In the genomic region with DNA sequence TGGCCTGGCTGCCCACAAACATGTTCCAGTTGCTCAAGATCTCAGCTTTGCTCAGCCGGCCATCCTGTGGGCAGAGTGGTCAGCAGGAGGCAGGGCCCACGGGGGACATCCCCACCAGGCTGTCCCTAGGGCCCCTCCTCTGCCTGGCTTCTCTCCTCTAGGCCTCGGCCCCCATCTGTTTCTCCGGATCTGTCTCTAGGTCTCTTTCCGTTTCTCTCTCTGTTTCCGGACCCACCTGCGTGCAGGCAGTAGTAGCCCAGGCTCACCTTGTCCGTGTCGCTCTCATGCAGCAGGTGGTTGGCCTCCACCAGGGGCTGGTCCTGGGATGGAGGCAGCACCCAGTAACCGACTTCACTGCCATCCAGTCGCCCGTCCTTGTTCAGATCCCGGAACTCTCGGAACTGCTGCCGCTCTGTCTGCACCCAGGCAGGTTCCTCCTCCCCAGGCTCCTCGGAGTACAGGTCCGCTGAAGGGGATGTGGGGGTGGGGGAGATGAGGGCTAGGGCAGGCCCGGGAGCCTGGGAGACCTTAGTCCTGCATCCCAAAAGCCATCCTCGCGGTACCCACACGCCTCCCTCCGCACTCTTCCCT, we compare ENCODE assay signal across 8 mouse cellular contexts. TPM values are rescaled to one million over a fixed set of nuclear protein-coding genes. Genes with fewer than 3 reads are reported as not detected.
DNase-seq lines count a peak whose midpoint lies in the region; ATAC-seq lines count a peak whose summit lies in the region.

No protein-coding gene starts in this region.

- H3K4me2 ChIP-seq in heart, embryonic 16.5 days (ENCODE audit: low read depth, low read length): peak overlapping the region; percentile 2; the same call in 1 of the 2 replicates
- no peak overlapping the region for H3K4me2 ChIP-seq in neural tube, embryonic 14.5 days (ENCODE audit: low read depth, low read length)
- no peak overlapping the region for H3K4me2 ChIP-seq in limb, embryonic 12.5 days

- H3K4me1 ChIP-seq in heart, embryonic 16.5 days (ENCODE audit: control insufficient read depth, insufficient read depth, low read length): 0 out of 2 replicates have a peak, but pooled peaks cover under 1% of the 10 kb centered on the region
- H3K4me1 ChIP-seq in neural tube, embryonic 14.5 days (ENCODE audit: control insufficient read depth, insufficient read depth, low read length): no peaks in the 10 kb centered on the region
- H3K4me1 ChIP-seq in limb, embryonic 12.5 days (replicated peaks): peaks cover 9% of the 10 kb centered on the region; the same call in 1 of the 2 replicates

- H3K9ac ChIP-seq in heart, embryonic 16.5 days (ENCODE audit: low read length): no peak overlapping the region
- H3K9ac ChIP-seq in neural tube, embryonic 14.5 days (replicated peaks; ENCODE audit: low read depth, low read length): no peak overlapping the region
- H3K9ac ChIP-seq in limb, embryonic 12.5 days (replicated peaks): no peak overlapping the region; the same call in 1 of the 2 replicates

- no peak for DNase-seq in heart, postnatal 25 days (ENCODE audit: low spot score)
- DNase-seq in neural tube, embryonic 10.5 days (ENCODE audit: extremely low spot score, low spot score): no peak
- DNase-seq in thymus, postnatal 25 days: peak; percentile 50
- no peak for DNase-seq in testis, postnatal 14 days (ENCODE audit: low spot score)
- DNase-seq in left cerebral cortex, adult 18-20 months (ENCODE audit: low spot score in 2 of 2): no peak

- intact Hi-C loops in heart, postnatal 25 days (cut with DNase I): loop anchor here (2.0 kb wide), 1 partner anchor 19 kb away; the partner anchor contains the start of gene Fcgrt

- no peaks in the 10 kb centered on the region for H3K27me3 ChIP-seq in heart, embryonic 16.5 days (ENCODE audit: control insufficient read depth, insufficient read depth, low read length)
- H3K27me3 ChIP-seq in neural tube, embryonic 14.5 days (ENCODE audit: control insufficient read depth, insufficient read depth, low read length): no peaks in the 10 kb centered on the region
- no peaks in the 10 kb centered on the region for H3K27me3 ChIP-seq in limb, embryonic 12.5 days

- ATAC-seq in heart, embryonic 16.5 days (replicated peaks; ENCODE audit: extremely low read depth, insufficient read depth, low FRiP score): no peak
- no peak for ATAC-seq in neural tube, embryonic 14.5 days (ENCODE audit: low read depth)
- ATAC-seq in limb, embryonic 12.5 days (ENCODE audit: insufficient number of reproducible peaks, insufficient read depth, low FRiP score, low TSS enrichment, low read depth): no peak

- H3K27ac ChIP-seq in heart, embryonic 16.5 days (ENCODE audit: low read length): no peak overlapping the region
- H3K27ac ChIP-seq in neural tube, embryonic 14.5 days (ENCODE audit: low read depth, low read length): peak overlapping the region; percentile 12; the same call in 1 of the 2 replicates
- H3K27ac ChIP-seq in limb, embryonic 12.5 days: peak overlapping the region; percentile 72; the same call in 1 of the 2 replicates

- peaks cover 15% of the 10 kb centered on the region for H3K36me3 ChIP-seq in heart, embryonic 16.5 days (ENCODE audit: control insufficient read depth, insufficient read depth)
- H3K36me3 ChIP-seq in neural tube, embryonic 14.5 days (ENCODE audit: control insufficient read depth, insufficient read depth, low read length): no peaks in the 10 kb centered on the region
- peaks cover 67% of the 10 kb centered on the region for H3K36me3 ChIP-seq in limb, embryonic 12.5 days

- H3K4me3 ChIP-seq in heart, embryonic 16.5 days (ENCODE audit: low read length): no peak overlapping the region
- no peak overlapping the region for H3K4me3 ChIP-seq in neural tube, embryonic 14.5 days (ENCODE audit: low read depth, low read length)
- H3K4me3 ChIP-seq in limb, embryonic 12.5 days (replicated peaks): no peak overlapping the region

- WGBS in heart, embryonic 16.5 days: 75% methylated on average over 22 of the region's 22 CpGs
- WGBS in neural tube, embryonic 14.5 days: 90% methylated on average over 22 of the region's 22 CpGs
- 88% methylated on average over 22 of the region's 22 CpGs for WGBS in limb, embryonic 12.5 days

- no peaks in the 10 kb centered on the region for H3K9me3 ChIP-seq in heart, embryonic 16.5 days (replicated peaks; ENCODE audit: control insufficient read depth, low read length)
- no peaks in the 10 kb centered on the region for H3K9me3 ChIP-seq in neural tube, embryonic 14.5 days (ENCODE audit: control insufficient read depth, low read length)
- H3K9me3 ChIP-seq in limb, embryonic 12.5 days: no peaks in the 10 kb centered on the region

RNA-seq across cellular contexts. Expression of gene Rcn3, which starts 8.6 kb away (rescaled TPM):
- polyA plus RNA-seq in heart, embryonic 16.5 days (2015; fragmentation: Nextera tagmentation; extraction: Ambion mirVana): 207 and 214 TPM in 2 replicates
- 10 to 100 TPM; 28.1 to 32.4 TPM for total RNA-seq in heart, postnatal 25 days (2021)
- polyA plus RNA-seq in neural tube, embryonic 14.5 days (2014; fragmentation: Nextera tagmentation; extraction: Ambion mirVana): 23.7 and 118 TPM in 2 replicates
- polyA plus RNA-seq in limb, embryonic 12.5 days (2016; fragmentation: Nextera tagmentation; extraction: Ambion mirVana): 261 and 271 TPM in 2 replicates
- 1 to 10 TPM; 5.9 to 6.0 TPM for total RNA-seq in left cerebral cortex, adult 18-20 months (2021)

RNA-seq across cellular contexts. Expression of gene Fcgrt, which starts 20.3 kb away (rescaled TPM):
- 56.8 and 58.2 TPM in 2 replicates for polyA plus RNA-seq in heart, embryonic 16.5 days (2015; fragmentation: Nextera tagmentation; extraction: Ambion mirVana)
- 10 to 100 TPM; 66.1 to 71.7 TPM for total RNA-seq in heart, postnatal 25 days (2021)
- 7.0 and 36.4 TPM in 2 replicates for polyA plus RNA-seq in neural tube, embryonic 14.5 days (2014; fragmentation: Nextera tagmentation; extraction: Ambion mirVana)
- polyA plus RNA-seq in limb, embryonic 12.5 days (2016; fragmentation: Nextera tagmentation; extraction: Ambion mirVana): 12.3 and 13.4 TPM in 2 replicates
- 10 to 100 TPM; 19.6 to 20.1 TPM for total RNA-seq in left cerebral cortex, adult 18-20 months (2021)

RNA-seq across cellular contexts. Expression of gene Prrg2, which starts 20.9 kb away (rescaled TPM):
- 12.9 and 16.6 TPM in 2 replicates for polyA plus RNA-seq in heart, embryonic 16.5 days (2015; fragmentation: Nextera tagmentation; extraction: Ambion mirVana)
- total RNA-seq in heart, postnatal 25 days (2021): 1 to 10 TPM; 6.8 to 7.1 TPM
- 12.7 and 12.8 TPM in 2 replicates for polyA plus RNA-seq in neural tube, embryonic 14.5 days (2014; fragmentation: Nextera tagmentation; extraction: Ambion mirVana)
- 21.2 and 21.7 TPM in 2 replicates for polyA plus RNA-seq in limb, embryonic 12.5 days (2016; fragmentation: Nextera tagmentation; extraction: Ambion mirVana)
- 1 to 10 TPM; 6.2 to 9.2 TPM for total RNA-seq in left cerebral cortex, adult 18-20 months (2021)

RNA-seq across cellular contexts. Expression of gene Nosip, which starts 21.2 kb away (rescaled TPM):
- polyA plus RNA-seq in heart, embryonic 16.5 days (2015; fragmentation: Nextera tagmentation; extraction: Ambion mirVana): 53.8 and 55.9 TPM in 2 replicates
- total RNA-seq in heart, postnatal 25 days (2021): 10 to 100 TPM; 25.7 to 27.8 TPM
- polyA plus RNA-seq in neural tube, embryonic 14.5 days (2014; fragmentation: Nextera tagmentation; extraction: Ambion mirVana): 65.4 and 67.3 TPM in 2 replicates
- 60.6 and 69.7 TPM in 2 replicates for polyA plus RNA-seq in limb, embryonic 12.5 days (2016; fragmentation: Nextera tagmentation; extraction: Ambion mirVana)
- 10 to 100 TPM; 51.9 to 59.7 TPM for total RNA-seq in left cerebral cortex, adult 18-20 months (2021)

RNA-seq across cellular contexts. Expression of gene Prr12, which starts 30.7 kb away (rescaled TPM):
- 5.6 and 7.3 TPM in 2 replicates for polyA plus RNA-seq in heart, embryonic 16.5 days (2015; fragmentation: Nextera tagmentation; extraction: Ambion mirVana)
- total RNA-seq in heart, postnatal 25 days (2021): 10 to 100 TPM; 23.2 to 27.7 TPM
- polyA plus RNA-seq in neural tube, embryonic 14.5 days (2014; fragmentation: Nextera tagmentation; extraction: Ambion mirVana): 17.3 and 17.9 TPM in 2 replicates
- polyA plus RNA-seq in limb, embryonic 12.5 days (2016; fragmentation: Nextera tagmentation; extraction: Ambion mirVana): 15.0 and 16.2 TPM in 2 replicates
- 10 to 100 TPM; 63.3 to 67.5 TPM for total RNA-seq in left cerebral cortex, adult 18-20 months (2021)
